Mouse (Mus musculus) gastrocnemius, postnatal 4 days (tissue): ENCODE measurements around the gene Ovol3. TPM values are rescaled to one million over a fixed set of nuclear protein-coding genes. Genes with fewer than 3 reads are reported as not detected.

Experiments
- DNase-seq, 2 experiments: peaks; one replicate each; pipeline ENCODE4 v3.0.0; 2021 to 2022; ENCODE audit warnings: low spot score in 2 of 2, mixed read lengths in 2 of 2
- total RNA-seq, 2 experiments: library from RNA; stranded (reverse); gene quantifications; 2 replicates each; pipeline ENCODE4 v1.2.3; 2021

The Ovol3 gene
- total RNA-seq, 2 experiments from 2014 or later = 0.78 TPM

GRCm38 (mm10) chr7:30194884-30195283 is 40.6 kb downstream of the Ovol3 start:
- DNase-seq = peak; percentile 94 to 98

GRCm38 (mm10) chr7:30194101-30194831 is 41.3 kb downstream of the Ovol3 start:
- peak in 1 of 2 experiments; percentile 63 for DNase-seq

DNA sequence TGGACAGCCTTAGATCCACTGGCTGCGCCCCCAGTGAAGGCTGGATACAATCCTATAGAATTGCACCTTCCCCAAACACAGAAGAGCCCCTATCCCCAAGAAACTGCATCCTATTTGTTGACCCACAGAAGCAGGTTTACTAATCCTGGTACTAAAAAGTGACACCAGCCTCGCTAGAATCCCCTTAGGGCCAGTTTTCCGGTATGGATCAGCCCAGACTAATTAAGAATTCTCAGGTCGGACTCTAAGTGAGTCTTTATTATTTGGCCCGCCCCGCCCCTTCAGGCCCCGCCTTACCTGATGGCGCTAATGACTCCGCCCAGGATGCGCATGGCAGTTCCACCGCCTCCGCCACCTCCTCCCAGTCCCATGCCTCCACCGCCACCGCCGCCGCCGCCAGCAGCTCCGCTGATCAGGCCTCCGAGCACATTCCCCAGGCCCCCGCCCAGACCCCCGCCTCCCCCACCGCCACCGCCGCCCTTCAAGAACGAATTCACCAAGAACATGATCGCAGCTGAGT is 41.9 kb downstream of the Ovol3 start:
- peak in 1 of 2 experiments; percentile 73 for DNase-seq

DNA sequence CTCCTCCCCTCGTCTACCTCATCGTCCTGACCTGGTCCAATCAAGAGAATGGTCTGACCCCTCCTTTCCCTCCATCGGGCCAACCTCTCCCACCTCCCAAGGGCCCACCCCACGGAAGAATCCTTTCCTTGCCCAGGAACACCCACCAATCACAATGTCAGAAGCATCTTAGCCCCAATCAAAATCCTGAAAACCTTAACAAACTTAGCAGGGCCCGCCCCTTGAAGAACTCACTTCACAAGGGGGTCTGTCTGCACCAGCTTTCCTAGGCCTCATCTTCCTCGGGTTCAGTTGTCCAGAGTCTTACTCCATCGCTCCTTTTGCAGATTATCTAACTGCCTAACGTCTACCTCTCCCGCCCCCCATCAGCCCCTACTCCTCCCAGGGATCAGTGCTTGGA is 42.5 kb downstream of the Ovol3 start:
- DNase-seq = no peak

DNA sequence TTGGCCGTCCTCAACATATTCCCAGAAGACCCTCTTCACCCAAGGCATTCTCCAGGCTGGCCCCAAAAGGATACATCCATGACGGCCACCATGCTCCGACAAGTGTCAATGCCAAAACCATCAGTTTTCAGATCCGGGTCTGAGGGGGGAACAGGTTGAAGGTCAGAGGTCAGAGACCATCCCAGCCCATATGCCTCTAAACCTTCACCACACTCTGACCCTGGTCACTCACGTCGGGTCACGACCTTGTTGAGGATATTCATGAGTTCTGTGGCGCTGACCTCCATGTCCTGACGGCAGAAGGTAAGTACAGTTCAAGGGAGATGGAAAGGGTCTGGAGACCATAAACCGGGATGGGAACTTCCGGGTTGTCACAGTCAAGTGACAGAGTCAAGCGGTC is 43.4 kb downstream of the Ovol3 start:
- DNase-seq = no peak

GRCm38 (mm10) chr7:30189116-30189491 is 46.4 kb downstream of the Ovol3 start:
- DNase-seq = no peak

GRCm38 (mm10) chr7:30188344-30189115 is 47.0 kb downstream of the Ovol3 start:
- DNase-seq = no peak

DNA sequence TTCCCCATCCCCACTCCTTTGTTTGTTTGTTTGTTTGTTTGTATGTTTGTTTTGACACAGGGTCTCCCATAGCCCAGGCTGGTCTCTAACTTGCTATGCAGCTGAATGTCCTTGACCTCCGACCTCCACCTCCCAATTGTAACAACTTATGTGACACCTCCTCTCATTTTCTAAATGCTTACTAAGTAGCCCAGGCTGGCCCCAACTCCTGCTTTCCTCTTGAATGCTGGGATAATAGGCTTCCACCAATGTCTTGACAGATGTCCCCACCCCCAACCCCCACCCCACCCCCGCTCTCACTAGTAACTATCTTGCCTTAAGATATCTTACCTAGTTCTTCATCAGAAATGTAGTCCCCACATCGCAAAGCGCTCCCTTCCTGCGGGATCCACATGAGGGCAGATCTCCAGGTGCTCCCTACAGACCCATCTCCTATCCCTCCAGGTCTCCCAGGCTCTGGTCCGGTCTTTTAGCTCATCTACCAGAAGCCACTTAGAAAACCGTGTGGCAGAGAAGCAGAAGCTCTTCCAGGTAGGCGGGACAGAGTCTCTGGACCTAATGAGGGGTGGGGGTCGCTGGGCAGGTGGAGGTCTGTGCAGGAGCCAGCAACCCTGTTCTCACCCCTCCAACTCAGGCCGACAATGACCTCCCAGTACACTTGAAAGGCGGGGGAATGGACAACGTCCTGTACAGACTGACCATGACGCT is 50.7 kb downstream of the Ovol3 start:
- no peak for DNase-seq

DNA sequence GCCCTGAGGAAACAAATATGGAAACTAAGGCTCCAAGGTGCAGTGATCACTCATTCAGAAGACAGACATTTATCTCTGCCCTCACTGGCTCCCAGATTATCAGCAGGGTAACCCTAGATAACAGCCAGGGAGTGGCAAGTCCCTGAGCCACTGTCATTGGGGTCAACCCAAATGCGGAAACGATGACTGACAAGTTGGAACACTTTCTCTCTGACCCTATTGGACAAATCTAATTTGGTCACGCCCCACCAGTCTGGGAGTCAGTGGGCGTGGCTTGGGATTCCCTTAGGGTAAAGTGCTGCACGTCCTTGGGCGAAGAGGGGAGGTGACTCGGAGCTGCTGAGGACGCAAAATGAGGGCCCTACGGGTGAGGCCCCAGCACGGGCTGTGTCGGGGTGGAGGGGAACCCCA is 51.6 kb downstream of the Ovol3 start, which contains the start of gene Cox7a1:
Gene Cox7a1 (plus strand): TSS at position 266 of the 411 bp plus-strand sequence.
- DNase-seq = peak in 1 of 2 experiments; percentile 83

Other genes with a start within 250 kb of the Ovol3 start
- gene Zfp14, start 184.3 kb downstream of the Ovol3 start, total RNA-seq = 1 to 10 TPM; 2.4 to 3.4 TPM
- 1 to 10 TPM; 4.4 to 5.3 TPM for gene Zfp82, start 162.8 kb downstream of the Ovol3 start, total RNA-seq
- not detected for gene Gm26920, start 145.3 kb downstream of the Ovol3 start, total RNA-seq
- 1 to 10 TPM; 4.8 to 5.6 TPM for gene Zfp566, start 145.2 kb downstream of the Ovol3 start, total RNA-seq
- 10 to 100 TPM; 52.5 to 65.2 TPM for gene Zfp260, start 140.9 kb downstream of the Ovol3 start, total RNA-seq
- 1 to 10 TPM; 8.0 to 9.4 TPM for gene Zfp382, start 113.8 kb downstream of the Ovol3 start, total RNA-seq
- gene Zfp146, start 66.0 kb downstream of the Ovol3 start, total RNA-seq = 10 to 100 TPM; 46.2 to 54.5 TPM
- gene Cox7a1, start 51.6 kb downstream of the Ovol3 start, total RNA-seq = 100 to 1,000 TPM; 268 to 275 TPM
- gene Capns1, start 36.9 kb downstream of the Ovol3 start, total RNA-seq = 100 to 1,000 TPM; 272 to 284 TPM
- 10 to 100 TPM; 91.6 to 94.0 TPM for gene Polr2i, start 3.8 kb downstream of the Ovol3 start, total RNA-seq
- gene Tbcb, start 3.5 kb downstream of the Ovol3 start, total RNA-seq = 10 to 100 TPM; 62.5 to 64.9 TPM
- gene Thap8, start 44.4 kb upstream of the Ovol3 start, total RNA-seq = under 1 TPM; 0.29 to 0.96 TPM
- 1 to 10 TPM; 5.5 to 7.4 TPM for gene Wdr62, start 44.7 kb upstream of the Ovol3 start, total RNA-seq
- 10 to 100 TPM; 29.8 to 42.1 TPM for gene Clip3, start 56.0 kb upstream of the Ovol3 start, total RNA-seq
- 10 to 100 TPM; 25.0 to 26.5 TPM for gene Alkbh6, start 73.0 kb upstream of the Ovol3 start, total RNA-seq
- gene Syne4, start 79.1 kb upstream of the Ovol3 start, total RNA-seq = 1 to 10 TPM; 2.5 to 3.8 TPM
- gene E130208F15Rik, start 86.0 kb upstream of the Ovol3 start, total RNA-seq = 1 to 10 TPM; 1.2 to 1.4 TPM
- gene Sdhaf1, start 88.2 kb upstream of the Ovol3 start, total RNA-seq = 10 to 100 TPM; 12.0 to 13.2 TPM
- gene Lrfn3, start 127.0 kb upstream of the Ovol3 start, total RNA-seq = 1 to 10 TPM; 3.3 to 3.8 TPM
- 10 to 100 TPM; 24.9 to 33.3 TPM for gene Tyrobp, start 178.0 kb upstream of the Ovol3 start, total RNA-seq
- gene Hcst, start 184.1 kb upstream of the Ovol3 start, total RNA-seq = under 1 TPM in 1 of 2 experiments, not detected in 1; 0.74 TPM
- gene Nfkbid, start 186.0 kb upstream of the Ovol3 start, total RNA-seq = under 1 TPM; 0.56 to 0.67 TPM
- gene Aplp1, start 209.8 kb upstream of the Ovol3 start, total RNA-seq = 1 to 10 TPM; 3.5 to 4.2 TPM
- under 1 TPM; 0.39 to 0.93 TPM for gene Kirrel2, start 222.0 kb upstream of the Ovol3 start, total RNA-seq
- gene Nphs1, start 222.6 kb upstream of the Ovol3 start, total RNA-seq = not detected